Mouse (Mus musculus) layer of hippocampus, adult 8-10 months (tissue): Measurements from ENCODE around the gene Lgals1. TPM values are rescaled to one million over a fixed set of nuclear protein-coding genes. Genes with fewer than 3 reads are reported as not detected.

ENCODE experiments used
- DNase-seq, 2 experiments: peaks; one replicate each; pipeline ENCODE4 v3.0.0; 2022; ENCODE audit warnings: low spot score in 2 of 2
- total RNA-seq, 4 experiments: library from RNA; stranded (reverse); gene quantifications; 2 replicates each; pipeline ENCODE4 v1.2.4; 2022

Lgals1 gene
- total RNA-seq, 4 experiments from 2014 or later, result 16.9 to 40.3 (median 28.2) TPM

DNA sequence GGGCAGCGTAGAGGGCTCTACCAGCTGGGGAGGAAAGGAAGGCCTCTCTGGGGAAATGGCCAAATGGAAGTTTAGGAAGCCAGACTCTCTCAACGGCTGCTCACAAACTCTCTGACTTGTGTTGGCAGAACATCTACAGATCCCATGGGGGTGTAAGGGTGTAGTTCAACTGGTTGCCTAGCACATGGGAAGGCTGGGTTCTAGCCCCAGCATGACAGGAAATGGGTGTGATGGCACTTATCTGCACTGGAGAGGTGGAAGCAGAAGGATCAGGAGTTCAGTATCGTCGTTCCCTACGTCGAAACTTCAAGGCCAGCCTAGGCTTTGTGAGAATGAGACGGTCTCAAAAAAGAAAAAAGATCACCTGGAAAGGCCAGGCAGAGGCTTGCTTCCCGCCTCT lies 17.5 kb upstream of the Lgals1 start:
- DNase-seq, result no peak

DNA sequence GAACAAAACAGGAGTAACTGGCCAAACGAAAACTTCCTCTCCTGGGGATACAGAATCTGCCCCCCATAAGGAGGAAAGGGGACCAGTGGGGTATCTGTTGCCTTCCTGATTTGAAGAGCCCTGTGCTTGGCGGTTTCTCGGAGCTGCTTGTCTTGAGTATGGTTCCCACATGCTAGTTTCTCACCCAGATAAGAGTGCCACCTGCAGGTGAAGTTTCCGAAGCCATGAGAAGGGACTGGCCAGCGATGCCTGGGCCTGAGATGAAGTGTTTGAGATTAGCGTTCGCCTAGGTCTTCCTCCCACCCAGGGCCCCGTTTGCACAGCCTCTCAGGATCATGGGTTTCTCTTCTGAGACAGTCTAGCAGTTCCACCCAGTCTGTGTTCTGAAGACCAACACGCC lies 14.5 kb upstream of the Lgals1 start:
- no peak for DNase-seq

DNA sequence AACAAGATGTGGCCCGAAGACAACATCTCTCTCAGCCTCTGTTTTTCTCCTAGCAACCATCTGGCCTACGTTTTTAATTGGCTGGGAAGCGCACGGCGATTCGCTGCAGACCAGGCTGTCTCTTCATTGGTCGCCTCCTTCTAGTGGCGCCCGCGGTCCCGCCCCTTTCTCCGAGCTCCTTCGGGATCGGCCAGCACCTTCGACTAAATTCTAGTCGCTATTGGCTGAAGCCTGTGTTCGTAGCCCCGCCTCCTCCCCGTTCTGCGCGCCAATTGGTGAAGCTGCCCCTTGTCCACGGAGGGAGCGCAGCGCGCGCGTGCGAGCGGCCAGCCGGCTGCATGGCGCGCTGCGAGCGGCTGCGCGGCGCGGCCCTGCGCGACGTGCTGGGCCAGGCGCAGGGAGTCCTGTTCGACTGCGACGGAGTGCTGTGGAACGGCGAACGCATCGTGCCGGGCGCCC lies 12.9 kb upstream of the Lgals1 start, which contains the start of gene Pdxp:
Pdxp (plus strand) TSS at position 288 of the 459 bp plus-strand sequence.
- DNase-seq, result peak; percentile 97 to 98

DNA sequence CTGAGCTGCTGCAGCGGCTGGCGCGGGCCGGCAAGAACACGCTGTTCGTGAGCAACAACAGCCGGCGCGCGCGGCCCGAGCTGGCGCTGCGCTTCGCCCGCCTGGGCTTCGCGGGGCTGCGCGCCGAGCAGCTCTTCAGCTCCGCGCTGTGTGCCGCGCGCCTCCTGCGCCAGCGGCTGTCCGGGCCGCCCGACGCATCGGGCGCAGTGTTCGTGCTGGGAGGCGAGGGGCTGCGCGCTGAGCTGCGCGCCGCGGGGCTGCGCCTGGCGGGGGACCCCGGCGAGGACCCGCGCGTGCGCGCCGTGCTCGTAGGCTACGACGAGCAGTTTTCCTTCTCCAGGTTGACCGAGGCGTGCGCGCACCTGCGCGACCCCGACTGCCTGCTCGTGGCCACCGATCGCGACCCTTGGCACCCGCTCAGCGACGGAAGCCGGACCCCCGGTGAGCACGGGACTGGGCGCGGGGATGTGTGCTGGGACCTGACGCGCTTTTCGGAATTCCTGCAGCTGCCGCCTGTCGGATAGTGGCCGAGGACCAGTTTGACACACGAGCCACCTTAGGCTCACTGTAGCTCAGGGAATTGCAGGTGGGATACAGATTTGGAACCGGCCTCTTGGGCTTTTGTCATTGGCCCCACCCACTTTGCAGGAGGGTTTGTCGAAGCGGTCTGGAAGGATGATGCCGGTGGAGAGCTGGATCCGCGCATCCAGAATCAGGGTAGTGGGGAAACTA lies 12.3 kb upstream of the Lgals1 start:
- DNase-seq, result no peak

DNA sequence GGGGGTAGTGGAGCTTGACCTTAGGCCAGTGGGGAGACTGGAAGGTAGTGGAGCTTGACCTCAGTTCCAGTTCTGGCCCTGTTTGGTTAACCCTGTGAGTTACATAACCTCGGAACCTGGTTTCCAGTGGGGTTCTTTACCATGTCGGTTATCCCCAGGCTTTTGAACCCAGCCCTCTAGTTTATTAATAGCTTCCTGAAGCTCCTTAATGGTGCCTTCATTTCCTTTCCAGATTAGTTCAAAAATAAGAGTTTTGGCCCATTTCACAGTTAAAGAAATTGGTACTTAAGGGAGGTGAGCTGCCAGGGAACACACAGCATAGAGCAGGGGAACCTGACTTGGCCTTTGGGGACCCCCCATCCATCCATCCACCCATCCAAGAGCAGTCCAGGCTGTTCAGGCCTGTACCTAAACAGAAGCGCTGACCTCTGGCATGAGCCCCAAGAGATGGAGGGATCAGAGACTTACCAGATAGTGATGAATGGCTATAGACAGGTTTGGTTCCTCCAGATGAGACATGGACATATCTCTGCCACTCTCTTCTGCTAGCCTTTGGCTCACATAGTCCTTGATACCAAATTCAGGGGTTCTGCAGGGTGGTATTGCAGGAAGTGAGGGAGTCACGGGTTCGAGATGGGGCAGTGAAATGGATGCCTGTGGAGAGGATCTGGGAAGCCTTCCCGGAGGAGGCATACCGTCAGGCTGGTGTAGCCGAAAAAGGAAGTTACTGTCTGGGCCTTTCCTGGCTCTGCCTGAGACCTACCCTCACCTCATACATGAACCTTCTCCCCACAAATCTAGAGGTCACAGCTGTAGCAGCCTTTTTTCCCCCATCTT lies 11.5 kb upstream of the Lgals1 start:
- DNase-seq, result no peak

DNA sequence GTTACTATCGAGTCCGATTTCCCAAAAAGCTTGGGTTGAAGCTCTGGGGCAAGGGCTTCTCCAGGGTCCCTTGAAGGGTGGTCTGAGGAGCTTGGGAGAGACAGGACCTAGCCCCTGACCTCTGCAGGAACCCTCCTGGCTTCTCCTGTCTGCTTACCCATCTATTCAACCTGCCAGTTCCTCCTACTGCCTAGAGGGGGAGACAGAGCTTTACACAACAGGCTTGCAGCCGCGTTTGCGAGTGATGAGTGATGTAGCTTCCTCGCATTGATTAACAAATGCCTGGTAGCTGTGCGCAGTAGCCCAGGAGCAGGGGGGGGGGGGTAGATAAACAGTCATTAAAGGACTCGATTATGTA lies 10.9 kb upstream of the Lgals1 start:
- peak; percentile 79 to 80 for DNase-seq

DNA sequence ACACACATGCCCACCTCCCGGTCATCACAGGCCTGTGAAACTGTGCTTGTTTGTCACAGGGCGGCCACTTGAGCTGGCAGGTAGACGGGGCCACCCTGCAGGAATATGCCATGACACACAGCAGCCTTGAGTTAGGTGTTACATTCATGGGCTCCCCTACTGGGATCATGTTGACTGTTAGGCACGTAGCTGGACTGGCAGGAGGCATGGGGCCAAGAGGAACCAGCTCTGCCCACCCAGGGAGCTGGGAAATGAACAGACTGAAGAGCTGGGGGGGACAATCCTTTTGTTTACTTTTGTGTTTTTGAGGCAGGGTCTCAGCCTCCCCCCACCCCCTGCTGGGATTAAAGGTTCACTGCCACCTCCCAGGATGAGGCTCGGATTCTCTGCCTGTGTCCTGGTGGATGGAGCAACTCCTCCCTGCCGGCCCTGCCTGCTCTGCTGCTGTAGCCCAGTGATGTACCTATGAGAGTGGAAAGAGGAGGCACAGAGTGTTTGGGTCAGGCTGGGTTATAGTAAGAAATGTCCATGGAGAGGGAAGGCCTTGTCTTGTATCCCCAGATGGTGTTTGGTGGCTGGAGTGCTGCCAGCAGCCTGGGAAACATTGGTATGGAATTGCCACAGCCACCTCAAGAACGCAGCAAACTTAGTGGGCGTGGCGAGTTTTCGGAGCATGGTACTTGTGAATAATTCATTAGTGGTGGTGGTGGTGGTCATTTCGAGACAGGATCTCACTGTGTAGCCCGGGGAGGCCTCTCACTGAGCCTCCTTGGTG lies 10.3 kb upstream of the Lgals1 start:
- no peak for DNase-seq

DNA sequence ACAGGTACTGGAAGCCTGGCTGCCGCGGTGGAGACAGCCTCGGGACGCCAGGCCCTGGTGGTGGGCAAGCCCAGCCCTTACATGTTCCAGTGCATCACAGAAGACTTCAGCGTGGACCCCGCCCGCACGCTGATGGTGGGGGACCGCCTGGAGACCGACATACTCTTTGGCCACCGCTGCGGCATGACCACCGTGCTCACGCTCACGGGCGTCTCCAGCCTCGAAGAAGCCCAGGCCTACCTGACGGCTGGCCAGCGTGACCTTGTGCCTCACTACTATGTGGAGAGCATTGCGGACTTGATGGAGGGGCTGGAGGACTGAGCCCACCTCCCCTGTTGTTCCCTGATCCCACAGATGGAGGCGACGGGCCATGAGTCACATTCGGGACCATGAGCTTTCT lies 8.4 kb upstream of the Lgals1 start:
- DNase-seq, result no peak

DNA sequence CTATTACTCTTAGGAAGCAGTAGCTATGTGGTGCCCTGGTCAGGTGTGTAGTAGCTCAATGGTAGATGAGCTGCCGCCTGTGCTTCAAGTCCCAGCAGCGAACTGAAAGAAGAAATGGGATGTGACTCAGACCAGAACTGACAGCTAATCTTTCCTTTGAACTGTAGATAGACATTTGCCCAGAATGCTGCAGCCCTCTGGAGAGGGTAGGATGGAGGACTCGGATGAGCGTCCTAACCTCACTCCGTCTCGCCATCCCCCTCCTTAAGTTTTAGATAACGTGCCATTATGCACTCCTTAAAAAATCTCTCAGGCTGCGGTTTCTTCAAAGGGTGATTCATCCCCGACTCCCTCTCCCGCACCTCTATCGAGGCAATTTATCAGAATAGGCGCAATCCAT lies 6.6 kb upstream of the Lgals1 start:
- DNase-seq, result no peak

DNA sequence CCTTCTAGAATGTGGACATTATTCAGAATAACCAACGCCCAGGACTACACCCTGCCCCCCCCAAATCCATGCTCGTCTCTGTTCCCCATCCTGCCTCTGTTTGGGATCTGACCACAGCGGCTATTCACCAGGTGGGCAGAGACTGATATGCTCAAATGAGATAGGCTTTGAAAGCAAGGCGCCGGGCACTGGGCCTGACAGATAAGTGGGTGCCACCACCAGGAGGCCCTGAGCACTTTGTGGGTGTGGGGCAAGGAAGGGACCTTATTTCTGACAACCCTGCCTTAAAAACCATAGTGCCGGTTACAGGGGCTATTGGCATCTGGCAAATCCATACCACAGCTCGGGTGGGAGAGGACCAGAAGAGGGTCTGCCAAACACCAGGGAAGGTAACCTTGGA lies 3.8 kb upstream of the Lgals1 start:
- no peak for DNase-seq

DNA sequence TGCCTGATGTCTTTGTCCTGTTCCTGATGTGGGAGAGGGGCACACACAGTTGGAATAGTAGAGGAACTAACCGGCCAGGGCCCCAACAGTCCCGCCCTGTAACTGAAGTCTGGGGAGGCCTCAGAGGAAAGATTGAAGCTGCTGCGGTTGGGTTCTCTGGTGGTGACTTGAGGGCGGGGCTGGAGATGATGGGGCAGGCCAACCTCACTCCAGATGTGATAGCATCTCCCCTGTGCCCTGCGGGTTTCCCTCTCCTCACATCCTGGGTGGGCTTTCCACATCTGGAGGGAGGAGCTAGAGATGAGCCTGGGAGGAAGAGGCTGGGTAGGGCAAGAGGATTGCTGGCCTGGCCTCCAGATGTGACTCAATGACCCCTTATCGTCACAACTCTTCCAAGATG lies 2.9 kb upstream of the Lgals1 start:
- no peak for DNase-seq

DNA sequence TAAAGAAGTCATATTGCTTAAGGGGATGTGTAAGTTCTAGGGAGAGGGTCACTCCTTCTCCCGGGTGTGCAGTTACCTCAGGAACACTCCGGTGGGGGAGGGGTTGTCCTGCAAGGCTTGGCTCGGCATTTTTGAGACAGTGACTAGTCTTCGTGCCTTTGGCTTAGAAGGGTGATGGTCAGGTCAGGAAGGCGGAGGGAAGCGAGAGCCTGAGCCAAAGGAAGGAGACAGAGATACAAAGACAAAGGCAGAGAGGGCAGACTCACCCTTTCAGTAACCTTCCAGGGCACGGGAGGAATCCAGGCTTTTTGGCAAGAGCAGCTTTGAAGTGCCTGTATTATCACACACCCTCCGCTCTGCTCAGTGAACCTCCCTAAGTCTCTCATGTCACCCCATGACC lies 1.4 kb upstream of the Lgals1 start:
- DNase-seq, result no peak

DNA sequence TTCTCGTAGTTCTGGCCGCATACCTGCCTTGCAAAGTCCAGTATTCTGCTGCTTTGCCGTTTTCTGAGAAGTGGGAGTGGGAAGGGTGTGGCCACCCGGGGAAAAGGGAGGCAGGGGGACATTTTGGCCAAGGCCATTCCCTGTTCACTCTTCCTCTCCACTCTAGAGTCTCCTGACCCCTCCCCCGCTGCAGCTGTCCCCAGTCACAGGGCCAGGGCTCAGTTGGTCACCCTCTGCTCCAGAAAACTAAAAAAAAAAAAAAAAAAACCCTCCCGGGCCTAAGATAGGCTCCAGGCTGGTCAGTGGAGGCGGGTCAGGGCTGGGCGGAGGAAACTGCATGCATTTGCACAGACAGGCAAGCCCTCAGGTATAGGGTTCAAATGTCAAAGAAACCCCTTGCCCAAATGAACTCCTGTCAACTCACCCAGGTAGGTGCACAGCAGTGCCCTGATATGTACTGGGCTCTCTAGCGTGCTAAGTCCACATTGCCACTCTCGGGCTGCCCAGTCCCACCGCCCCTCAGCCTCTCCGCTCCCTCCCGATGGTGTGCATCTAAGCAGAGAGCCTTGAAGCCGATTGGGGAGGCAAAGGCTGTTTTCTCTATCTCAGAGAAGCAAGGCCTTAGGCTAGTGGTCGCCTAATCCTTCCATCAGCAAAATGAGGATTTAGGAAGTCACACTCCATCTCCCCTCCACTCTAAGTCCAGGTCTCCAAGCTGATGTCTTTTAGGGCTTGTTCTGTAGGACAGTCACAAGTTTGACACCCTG lies 679 bp downstream of the Lgals1 start:
- no peak for DNase-seq

DNA sequence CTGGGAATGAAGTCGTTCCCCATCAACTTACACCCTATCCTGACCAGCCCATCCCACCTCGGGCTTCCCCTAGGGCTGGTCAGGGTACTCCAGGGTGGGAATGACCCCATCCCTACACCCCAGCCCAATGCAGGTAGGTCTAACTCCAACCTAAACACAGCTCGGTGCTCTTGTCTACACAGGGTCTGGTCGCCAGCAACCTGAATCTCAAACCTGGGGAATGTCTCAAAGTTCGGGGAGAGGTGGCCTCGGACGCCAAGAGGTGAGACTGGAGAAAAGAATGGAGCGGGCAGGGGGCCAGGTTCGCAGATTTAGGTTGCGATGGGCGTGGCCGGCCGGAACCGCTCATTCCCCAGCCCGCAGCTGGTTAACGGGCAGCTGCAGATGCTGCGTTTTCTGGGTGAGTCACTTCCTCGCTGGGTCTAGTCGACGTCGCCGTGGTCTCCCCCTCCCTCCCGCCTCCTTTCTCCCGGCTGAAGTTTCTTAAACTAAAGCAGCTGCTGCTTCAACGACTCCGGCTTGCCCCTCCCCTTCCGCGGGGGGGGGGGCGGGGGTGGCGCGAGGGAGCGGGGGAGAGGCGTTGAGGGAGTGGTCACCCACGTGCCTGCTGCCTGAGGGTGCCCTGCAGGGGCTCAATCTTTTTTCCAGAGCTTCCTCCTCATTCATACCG lies 1.4 kb downstream of the Lgals1 start:
- no peak for DNase-seq

DNA sequence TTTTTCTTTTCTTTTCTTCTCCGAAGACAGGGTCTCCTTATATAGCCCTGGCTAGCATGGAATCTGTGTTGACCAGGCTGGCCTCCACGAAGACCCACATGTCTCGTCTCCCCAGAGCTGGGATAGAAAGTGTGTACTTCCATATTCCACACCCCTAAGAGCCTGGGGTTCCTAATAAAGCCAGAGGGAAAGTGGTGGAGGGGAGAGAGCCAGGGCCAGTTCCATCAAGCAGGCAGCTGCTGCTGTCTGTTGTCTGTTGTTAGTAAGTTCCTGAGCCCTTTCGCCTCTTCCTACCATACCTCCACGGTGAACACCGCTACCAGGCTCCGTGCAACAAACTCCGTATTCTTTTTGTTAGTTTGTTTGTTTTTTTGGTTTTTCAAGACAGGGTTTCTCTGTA lies 2.0 kb downstream of the Lgals1 start:
- no peak for DNase-seq

DNA sequence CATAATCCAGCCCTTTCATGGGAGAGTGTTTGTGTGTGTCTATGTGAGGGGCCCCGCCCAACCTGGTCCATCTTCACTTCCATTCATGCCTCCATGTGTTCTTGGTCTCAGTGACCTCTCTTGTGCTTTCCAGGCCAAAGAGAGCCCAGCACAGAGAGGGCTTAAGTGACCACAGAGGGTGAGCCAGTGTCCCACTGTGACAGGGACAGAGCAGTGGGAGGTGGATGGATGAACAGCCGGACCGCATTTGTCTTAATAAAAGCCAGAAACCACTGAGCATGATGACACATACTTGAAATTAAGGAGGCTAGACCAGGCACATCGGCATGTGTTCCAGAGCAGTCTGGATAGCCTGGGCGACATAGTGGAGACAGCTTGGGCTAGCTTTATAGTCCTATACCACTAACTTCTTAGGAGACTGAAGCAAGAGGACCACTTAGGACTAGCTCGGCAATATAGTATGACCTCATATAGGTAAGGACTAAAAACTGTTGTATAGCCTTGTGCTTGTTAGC lies 3.7 kb downstream of the Lgals1 start:
- no peak for DNase-seq

DNA sequence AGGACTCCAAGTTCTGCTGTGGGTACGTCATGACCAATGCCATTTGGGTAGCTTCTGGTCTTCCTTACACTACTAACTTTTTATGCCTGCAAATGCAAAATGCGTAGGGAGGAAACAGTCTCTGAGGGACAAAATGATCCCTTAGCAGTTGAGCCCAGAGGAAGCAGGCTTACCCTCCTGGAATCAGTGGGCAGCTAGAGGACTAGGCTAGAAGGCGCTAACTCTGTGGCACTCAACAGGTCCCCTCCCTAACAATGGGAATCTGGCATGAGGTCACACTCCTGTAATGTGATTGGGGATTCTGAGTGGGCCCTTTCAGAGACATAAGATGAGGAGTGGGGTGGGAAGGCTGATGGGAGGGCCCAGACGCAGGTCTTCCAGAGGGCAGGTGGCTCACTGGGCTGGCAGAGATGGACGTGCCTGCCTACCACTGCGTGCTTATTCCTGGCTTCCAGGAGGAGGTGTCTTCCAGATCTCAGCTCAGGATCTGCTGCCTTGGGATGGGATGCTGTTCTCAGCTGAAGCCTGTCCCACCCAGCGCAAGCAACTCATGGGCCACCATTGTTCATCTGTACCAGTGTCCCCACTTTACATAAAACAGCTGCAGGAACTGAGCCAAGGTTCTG lies 4.4 kb downstream of the Lgals1 start:
- DNase-seq, result no peak

DNA sequence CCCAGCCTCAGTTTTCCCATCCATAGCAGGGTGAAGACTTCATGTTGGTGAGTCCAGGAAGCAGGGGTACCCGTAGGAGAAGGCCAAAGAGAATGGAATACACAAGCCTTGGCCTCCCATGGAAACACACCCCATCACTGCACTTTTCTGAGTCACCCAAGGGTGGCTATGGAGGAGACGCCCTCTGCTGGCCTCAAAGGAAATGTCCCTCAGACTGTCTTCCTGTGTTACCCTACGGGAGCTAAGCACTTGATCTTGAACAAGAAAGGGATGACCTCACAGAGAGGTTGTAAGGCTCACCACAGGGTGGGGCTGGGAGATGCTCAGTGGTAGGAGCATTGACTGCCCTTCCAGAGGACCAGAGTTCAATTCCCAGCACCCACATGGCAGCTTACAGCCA lies 5.1 kb downstream of the Lgals1 start:
- DNase-seq, result no peak

DNA sequence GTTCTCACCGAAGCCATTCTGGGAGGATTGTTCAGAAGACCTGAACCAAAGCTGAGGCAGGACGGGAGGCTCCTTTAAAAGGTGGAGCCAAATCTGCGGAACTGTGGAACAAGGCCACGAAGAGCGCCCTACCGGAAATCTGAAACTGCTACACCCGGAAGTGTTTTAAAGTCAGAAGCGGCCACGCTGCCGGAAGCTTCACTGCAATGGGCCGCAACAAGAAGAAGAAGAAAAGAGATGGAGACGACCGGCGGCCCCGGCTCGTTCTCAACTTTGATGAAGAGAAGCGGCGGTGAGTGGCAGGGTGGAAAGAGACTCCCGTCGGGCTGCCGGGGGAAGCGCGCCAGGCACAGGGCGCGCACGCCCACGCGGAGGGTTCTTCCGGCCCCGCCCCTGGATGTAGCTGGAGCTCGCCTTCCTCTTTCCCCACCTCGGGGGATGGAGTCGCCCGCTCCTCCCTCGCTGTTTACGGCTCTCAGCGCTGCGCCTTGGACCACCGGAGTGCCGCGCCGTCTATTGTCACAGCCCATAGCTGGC lies 8.3 kb downstream of the Lgals1 start, which contains the start of gene Nol12:
Nol12 (plus strand) TSS at position 150 of the 537 bp plus-strand sequence.
- DNase-seq, result peak; percentile 74 to 90

DNA sequence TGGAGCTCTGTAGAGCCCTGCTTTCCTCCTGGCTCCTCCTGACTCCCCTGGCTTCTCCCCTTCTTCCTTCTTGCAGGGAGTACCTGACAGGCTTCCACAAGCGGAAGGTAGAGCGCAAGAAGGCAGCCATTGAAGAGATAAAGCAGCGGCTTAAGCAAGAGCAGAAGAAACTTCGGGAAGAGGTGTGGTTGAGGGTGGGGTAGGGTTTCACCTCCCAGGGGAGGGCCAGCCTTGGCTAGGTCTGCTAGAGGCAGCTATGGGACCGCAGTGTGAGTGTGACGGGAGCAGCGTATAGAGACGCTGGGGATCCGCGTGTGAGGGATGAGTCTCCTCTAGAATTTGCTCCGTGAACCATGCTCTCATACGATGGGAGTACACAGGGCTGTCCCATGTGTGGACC lies 9.9 kb downstream of the Lgals1 start:
- no peak for DNase-seq
